Mouse (Mus musculus): ENCODE measurements around the gene Pde9a. TPM values are rescaled to one million over a fixed set of nuclear protein-coding genes. Genes with fewer than 3 reads are reported as not detected.

Pde9a gene
- polyA plus RNA-seq, 1 experiment from 2014 or later, result 34.9 TPM

DNA sequence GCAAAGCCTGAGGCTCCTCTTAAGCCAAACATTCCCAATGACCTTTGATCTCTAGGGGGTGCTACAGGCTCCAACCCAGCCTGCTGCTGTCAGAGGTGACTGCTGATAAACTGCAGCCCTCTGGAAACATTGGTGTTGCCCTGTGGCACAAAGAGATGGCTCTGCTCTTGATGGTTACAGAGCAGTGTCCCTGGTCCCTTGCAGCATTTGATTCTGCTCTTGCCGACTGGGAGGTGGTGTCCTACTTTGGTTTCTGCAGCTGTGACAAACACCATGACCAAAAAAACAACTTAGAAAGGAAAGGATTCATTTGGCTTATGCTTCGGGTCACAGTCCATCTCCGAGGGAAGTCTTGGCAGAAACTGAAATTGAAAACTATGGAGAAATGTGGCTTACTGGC is 5.5 kb downstream of the Pde9a start:
- H3K27ac ChIP-seq, result no peak overlapping the region
- WGBS, result 50% methylated on average over 3 of the region's 3 CpGs
- H3K4me2 ChIP-seq, result no peak overlapping the region
- H3K9me3 ChIP-seq (replicated peaks), result no peaks in the 10 kb centered on the region
- H3K27me3 ChIP-seq, result peaks cover 6% of the 10 kb centered on the region; the same call in 1 of the 2 replicates
- H3K4me3 ChIP-seq (replicated peaks), result no peak overlapping the region
- no peak for ATAC-seq (replicated peaks; ENCODE audit: low FRiP score)
- peaks cover 39% of the 10 kb centered on the region for H3K4me1 ChIP-seq
- no peak overlapping the region for H3K9ac ChIP-seq
- H3K36me3 ChIP-seq, result no peaks in the 10 kb centered on the region

DNA sequence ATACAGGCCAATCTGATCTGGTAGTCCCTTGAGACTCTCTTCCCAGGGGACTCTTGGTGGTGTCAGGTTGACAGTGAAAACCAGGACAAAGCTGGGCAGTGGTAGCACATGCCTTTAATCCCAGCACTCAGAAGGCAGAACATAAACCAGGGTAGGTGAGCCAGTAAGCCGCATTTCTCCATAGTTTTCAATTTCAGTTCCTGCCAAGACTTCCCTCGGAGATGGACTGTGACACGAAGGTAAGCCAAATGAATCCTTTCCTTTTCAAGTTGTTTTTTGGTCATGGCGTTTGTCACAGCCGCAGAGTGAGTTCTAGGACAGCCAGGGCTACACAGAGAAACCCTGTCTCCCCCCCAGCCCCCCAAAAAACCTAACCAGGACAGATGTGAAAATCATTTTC is 6.0 kb downstream of the Pde9a start:
- no peak overlapping the region for H3K9ac ChIP-seq
- H3K36me3 ChIP-seq, result no peaks in the 10 kb centered on the region
- H3K27ac ChIP-seq, result no peak overlapping the region
- H3K4me1 ChIP-seq, result peaks cover 34% of the 10 kb centered on the region
- ATAC-seq (replicated peaks; ENCODE audit: low FRiP score), result no peak
- H3K9me3 ChIP-seq (replicated peaks), result no peaks in the 10 kb centered on the region
- 84% methylated on average over 5 of the region's 5 CpGs for WGBS
- no peak overlapping the region for H3K4me2 ChIP-seq
- peaks cover 6% of the 10 kb centered on the region; the same call in 1 of the 2 replicates for H3K27me3 ChIP-seq
- H3K4me3 ChIP-seq (replicated peaks), result no peak overlapping the region

DNA sequence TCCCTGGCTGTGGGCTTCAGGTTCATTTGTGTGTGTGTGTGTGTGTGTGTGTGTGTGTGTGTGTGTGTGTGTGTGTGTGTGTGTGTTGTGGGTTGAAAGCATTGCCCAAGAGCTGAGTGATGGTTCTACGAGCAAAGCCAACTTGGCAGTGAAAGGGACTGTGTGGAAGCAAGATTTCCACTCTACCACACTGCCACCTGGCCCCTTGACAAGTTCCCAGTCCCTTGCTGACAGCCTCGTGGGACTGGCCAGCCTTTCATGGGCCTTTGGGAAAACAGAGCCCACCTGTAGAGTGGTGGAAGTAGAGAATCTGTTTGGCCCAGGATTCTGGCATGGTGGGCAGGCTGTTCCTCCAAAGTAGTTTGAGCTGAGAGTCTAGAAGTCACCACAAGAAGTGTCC is 7.8 kb downstream of the Pde9a start:
- Histone ChIP-seq H3K9ac (no peak overlapping the region), H3K4me1 (peaks cover 18% of the 10 kb centered on the region), H3K27ac (no peak overlapping the region), H3K4me3 (replicated peaks) (no peak overlapping the region), H3K27me3 (no peaks in the 10 kb centered on the region), H3K36me3 (no peaks in the 10 kb centered on the region), H3K4me2 (no peak overlapping the region), H3K9me3 (replicated peaks) (no peaks in the 10 kb centered on the region)
- WGBS, result 87% methylated on average over 2 of the region's 2 CpGs
- no peak for ATAC-seq (replicated peaks; ENCODE audit: low FRiP score)

DNA sequence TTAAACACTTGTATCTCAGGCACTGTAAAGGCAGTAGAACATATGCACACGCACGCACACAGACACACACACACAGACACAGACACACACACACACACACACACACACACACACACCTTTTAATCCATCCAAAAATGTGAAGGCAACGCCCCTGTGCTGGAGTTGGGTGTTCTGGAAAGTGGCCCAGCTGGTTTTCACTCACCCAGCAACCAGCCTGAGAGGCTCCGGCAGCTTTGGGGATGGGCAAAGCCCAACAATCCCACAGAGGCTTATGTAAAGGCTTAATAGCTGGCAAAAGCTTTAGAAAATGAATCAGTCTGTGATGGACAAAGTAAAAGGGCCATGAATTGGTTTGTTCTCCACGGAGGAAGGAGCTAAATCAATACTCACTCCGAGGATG is 14.3 kb downstream of the Pde9a start:
- Histone ChIP-seq H3K4me2 (no peak overlapping the region), H3K9ac (no peak overlapping the region), H3K4me1 (peaks cover 15% of the 10 kb centered on the region), H3K27me3 (no peaks in the 10 kb centered on the region), H3K4me3 (replicated peaks) (no peak overlapping the region), H3K27ac (no peak overlapping the region), H3K36me3 (peaks cover 8% of the 10 kb centered on the region), H3K9me3 (replicated peaks) (no peaks in the 10 kb centered on the region)
- WGBS, result 89% methylated on average over 6 of the region's 6 CpGs
- no peak for ATAC-seq (replicated peaks; ENCODE audit: low FRiP score)

- H3K36me3 ChIP-seq, result peaks cover 8% of the 10 kb centered on the region
- ATAC-seq (replicated peaks; ENCODE audit: low FRiP score), result no peak
- no peak overlapping the region for H3K4me2 ChIP-seq
- 82% methylated on average over 3 of the region's 3 CpGs for WGBS
- no peaks in the 10 kb centered on the region for H3K27me3 ChIP-seq
- H3K4me1 ChIP-seq, result peaks cover 22% of the 10 kb centered on the region
- no peak overlapping the region for H3K9ac ChIP-seq
- H3K4me3 ChIP-seq (replicated peaks), result no peak overlapping the region
- no peaks in the 10 kb centered on the region for H3K9me3 ChIP-seq (replicated peaks)
- H3K27ac ChIP-seq, result no peak overlapping the region
Measured at GRCm38 (mm10) chr17:31401160-31401559, 15.2 kb downstream of the Pde9a start.

DNA sequence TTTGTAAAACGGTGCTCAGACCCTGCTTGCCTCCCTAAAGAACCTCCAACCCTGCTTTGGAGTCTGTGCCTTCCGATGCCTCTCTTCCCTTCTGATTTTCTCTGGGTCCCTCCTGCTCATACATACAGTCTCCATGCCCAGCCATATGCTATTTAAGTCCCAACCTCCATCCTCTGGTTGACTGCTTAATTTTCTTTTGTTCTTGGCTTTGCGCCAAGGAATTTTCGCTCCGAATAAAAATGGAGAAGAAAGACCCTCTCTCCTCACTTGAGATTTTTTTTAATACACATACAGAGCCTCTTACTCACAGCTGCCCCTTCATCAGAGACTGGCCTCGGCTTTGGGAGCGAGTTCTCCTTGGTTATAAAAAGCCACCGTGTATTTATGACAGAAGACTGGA is 16.7 kb downstream of the Pde9a start:
- H3K4me1 ChIP-seq, result peaks cover 31% of the 10 kb centered on the region
- H3K27ac ChIP-seq, result 0 out of 2 replicates have a peak overlapping the region, but pooled peaks have one; percentile 19
- H3K9ac ChIP-seq, result no peak overlapping the region
- no peak overlapping the region for H3K4me2 ChIP-seq
- no peak overlapping the region for H3K4me3 ChIP-seq (replicated peaks)
- no peaks in the 10 kb centered on the region for H3K27me3 ChIP-seq
- 63% methylated on average over 8 of the region's 8 CpGs for WGBS
- H3K9me3 ChIP-seq (replicated peaks), result no peaks in the 10 kb centered on the region
- peaks cover 8% of the 10 kb centered on the region for H3K36me3 ChIP-seq
- ATAC-seq (replicated peaks; ENCODE audit: low FRiP score), result no peak

DNA sequence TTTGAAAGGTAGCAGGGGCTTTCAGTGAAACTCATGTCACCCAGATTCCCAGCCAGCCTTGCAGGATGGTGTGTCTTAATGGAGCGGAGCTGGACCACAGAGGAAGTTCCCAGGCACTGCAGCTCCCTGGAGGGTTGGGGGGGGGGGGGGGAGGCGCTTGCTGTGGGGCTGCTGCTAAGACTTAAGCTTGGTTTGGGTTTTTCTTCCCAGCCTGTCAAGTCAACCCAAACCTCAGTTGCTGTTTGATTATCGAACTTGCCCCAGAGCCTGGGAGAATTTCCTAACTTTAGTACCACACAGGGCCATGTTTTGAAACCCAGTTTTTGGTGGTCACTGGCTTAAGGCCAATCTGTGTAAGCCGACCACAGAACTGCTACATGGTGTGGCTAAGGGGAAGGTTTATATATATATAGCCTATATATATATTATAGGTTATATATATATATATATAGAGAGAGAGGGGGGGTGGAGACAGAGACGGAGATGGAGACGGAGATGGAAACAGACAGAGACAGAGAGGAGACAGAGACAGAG is 19.8 kb downstream of the Pde9a start:
- Histone ChIP-seq H3K4me1 (peaks cover 47% of the 10 kb centered on the region), H3K9me3 (replicated peaks) (no peaks in the 10 kb centered on the region), H3K36me3 (peaks cover 8% of the 10 kb centered on the region), H3K9ac (no peak overlapping the region), H3K27ac (peak overlapping the region; percentile 72; the same call in 1 of the 2 replicates), H3K27me3 (no peaks in the 10 kb centered on the region), H3K4me2 (no peak overlapping the region), H3K4me3 (replicated peaks) (no peak overlapping the region)
- WGBS, result 49% methylated on average over 6 of the region's 6 CpGs
- no peak for ATAC-seq (replicated peaks; ENCODE audit: low FRiP score)

DNA sequence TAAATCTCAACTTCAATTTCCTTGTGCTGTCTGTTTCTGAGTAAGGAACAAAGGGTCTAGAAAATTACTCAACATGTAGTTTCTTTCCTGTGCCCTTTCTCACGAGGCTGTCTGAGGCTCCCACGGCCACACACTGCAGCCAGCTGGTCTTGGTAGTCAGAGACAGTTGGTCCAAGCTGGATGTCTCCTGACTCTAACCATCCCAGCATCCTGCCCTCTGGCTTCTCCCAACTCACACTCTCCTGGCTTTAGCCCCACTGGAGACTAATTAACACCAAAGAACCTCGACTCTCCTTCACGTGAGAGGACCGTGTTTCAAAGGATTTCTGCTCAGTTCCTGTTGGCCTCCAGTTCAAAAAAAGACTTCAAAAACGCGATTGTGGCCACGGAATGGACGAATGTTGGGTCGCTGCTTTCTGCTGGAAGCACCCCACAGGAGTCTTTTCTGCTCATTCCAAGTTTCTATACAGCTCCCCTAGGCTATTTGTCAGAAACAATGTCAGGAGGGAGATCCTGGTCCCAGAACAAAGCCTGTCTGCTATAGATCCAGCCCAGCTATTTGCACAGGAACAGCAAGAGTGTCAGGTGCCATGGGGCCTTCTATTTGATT is 23.8 kb downstream of the Pde9a start:
- Histone ChIP-seq H3K9ac (no peak overlapping the region), H3K9me3 (replicated peaks) (no peaks in the 10 kb centered on the region), H3K4me1 (peaks cover 39% of the 10 kb centered on the region), H3K4me2 (no peak overlapping the region), H3K36me3 (no peaks in the 10 kb centered on the region), H3K27me3 (peaks cover 2% of the 10 kb centered on the region; the same call in 1 of the 2 replicates), H3K4me3 (replicated peaks) (no peak overlapping the region), H3K27ac (no peak overlapping the region)
- no peak for ATAC-seq (replicated peaks; ENCODE audit: low FRiP score)
- WGBS, result 33% methylated on average over 10 of the region's 10 CpGs

- no peak overlapping the region for H3K4me3 ChIP-seq (replicated peaks)
- 57% methylated on average over 9 of the region's 9 CpGs for WGBS
Measured at GRCm38 (mm10) chr17:31415258-31415657, 29.2 kb downstream of the Pde9a start.

DNA sequence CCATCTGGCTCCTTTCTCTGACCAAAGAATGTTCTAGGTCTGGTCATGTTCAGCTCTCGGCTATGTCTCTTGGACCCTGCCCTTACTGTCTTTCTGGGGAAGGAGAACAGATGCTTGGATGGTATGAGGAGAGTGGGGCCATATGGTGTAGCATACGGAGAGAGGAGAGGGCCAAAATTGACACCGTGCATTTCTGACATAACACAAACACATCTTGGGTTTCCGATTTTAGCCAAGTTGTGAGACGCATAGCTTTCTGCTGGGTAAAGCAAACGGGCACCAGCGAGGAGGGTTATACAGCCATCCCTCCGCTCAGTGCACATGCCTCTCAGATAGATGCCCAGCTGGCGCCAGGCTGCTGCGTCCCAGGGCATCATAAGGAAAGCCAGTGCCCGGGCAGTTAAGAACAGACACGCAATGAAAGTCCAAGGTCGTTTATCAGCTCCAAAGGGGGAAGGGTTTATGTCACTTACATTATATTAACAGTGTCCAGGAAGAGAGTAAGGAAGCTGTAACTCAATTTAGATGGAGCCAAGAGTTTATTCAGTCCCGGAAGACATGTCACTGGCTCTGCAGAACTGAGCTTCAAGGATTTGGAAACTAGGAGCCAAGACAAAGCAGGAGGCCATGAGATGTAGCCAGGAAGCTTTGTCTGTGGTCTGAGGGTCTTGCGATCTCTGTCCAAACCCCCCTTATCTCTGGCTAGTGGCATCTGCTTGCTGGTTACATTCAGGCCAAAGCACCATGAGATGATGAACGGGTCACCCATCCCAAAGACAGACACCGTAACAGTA is 33.0 kb downstream of the Pde9a start:
- Histone ChIP-seq H3K4me2 (peak overlapping the region; percentile 11; the same call in 1 of the 2 replicates), H3K9me3 (replicated peaks) (no peaks in the 10 kb centered on the region), H3K9ac (no peak overlapping the region), H3K27ac (peak overlapping the region; percentile 77), H3K4me1 (peaks cover 35% of the 10 kb centered on the region), H3K4me3 (replicated peaks) (no peak overlapping the region), H3K27me3 (0 out of 2 replicates have a peak, but pooled peaks cover 3% of the 10 kb centered on the region), H3K36me3 (peaks cover 29% of the 10 kb centered on the region)
- ATAC-seq (replicated peaks; ENCODE audit: low FRiP score), result peak; percentile 63; the same call in 1 of the 2 replicates
- WGBS, result 62% methylated on average over 17 of the region's 17 CpGs

More at GRCm38 (mm10) chr17:31415258-31415657, 29.2 kb downstream of the Pde9a start:
- H3K27me3 ChIP-seq, result peaks cover 2% of the 10 kb centered on the region; the same call in 1 of the 2 replicates
- no peak overlapping the region for H3K27ac ChIP-seq
- peaks cover 22% of the 10 kb centered on the region for H3K4me1 ChIP-seq
- ATAC-seq (replicated peaks; ENCODE audit: low FRiP score), result no peak
- no peaks in the 10 kb centered on the region for H3K9me3 ChIP-seq (replicated peaks)
- peaks cover 24% of the 10 kb centered on the region for H3K36me3 ChIP-seq
- H3K4me2 ChIP-seq, result no peak overlapping the region
- no peak overlapping the region for H3K9ac ChIP-seq

- Histone ChIP-seq H3K9ac (no peak overlapping the region), H3K4me2 (no peak overlapping the region), H3K36me3 (peaks cover 29% of the 10 kb centered on the region), H3K4me3 (replicated peaks) (no peak overlapping the region), H3K27ac (peak overlapping the region; percentile 77), H3K27me3 (0 out of 2 replicates have a peak, but pooled peaks cover 3% of the 10 kb centered on the region), H3K9me3 (replicated peaks) (no peaks in the 10 kb centered on the region), H3K4me1 (peaks cover 35% of the 10 kb centered on the region)
- no peak for ATAC-seq (replicated peaks; ENCODE audit: low FRiP score)
- WGBS, result 77% methylated on average over 2 of the region's 2 CpGs
Measured at GRCm38 (mm10) chr17:31419598-31419950, 33.6 kb downstream of the Pde9a start.

- no peak for ATAC-seq (replicated peaks; ENCODE audit: low FRiP score)
- Histone ChIP-seq H3K27me3 (0 out of 2 replicates have a peak, but pooled peaks cover 3% of the 10 kb centered on the region), H3K9ac (no peak overlapping the region), H3K4me3 (replicated peaks) (no peak overlapping the region), H3K4me1 (peaks cover 35% of the 10 kb centered on the region), H3K27ac (peak overlapping the region; percentile 77; the same call in 1 of the 2 replicates), H3K4me2 (no peak overlapping the region), H3K9me3 (replicated peaks) (no peaks in the 10 kb centered on the region), H3K36me3 (peaks cover 29% of the 10 kb centered on the region)
- 49% methylated on average over 3 of the region's 3 CpGs for WGBS
Measured at GRCm38 (mm10) chr17:31419995-31420394, 34.0 kb downstream of the Pde9a start.

All from kidney, embryonic 15.5 days (tissue).